Mouse (Mus musculus) left cerebral cortex, postnatal 10 days (tissue): ENCODE measurements around the gene Kif5a. TPM values are rescaled to one million over a fixed set of nuclear protein-coding genes. Genes with fewer than 3 reads are reported as not detected.

ENCODE experiments used
- DNase-seq, 2 experiments: peaks; one replicate each; pipeline ENCODE4 v3.0.0; 2021 to 2022; ENCODE audit warnings: low spot score in 2 of 2, mixed read lengths in 1 of 2; ENCODE audit errors: extremely low spot score in 1 of 2
- intact Hi-C: fragments of 180-260 bp; cut with DNase I; formaldehyde crosslinking; loops from one replicate; pipeline ENCODE4 v1.15.1; 2025
- total RNA-seq, 2 experiments: library from RNA; stranded (reverse); gene quantifications; 2 replicates each; pipeline ENCODE4 v1.2.3; 2021

The Kif5a gene
- total RNA-seq, 2 experiments from 2014 or later = 468 to 479 TPM

DNA sequence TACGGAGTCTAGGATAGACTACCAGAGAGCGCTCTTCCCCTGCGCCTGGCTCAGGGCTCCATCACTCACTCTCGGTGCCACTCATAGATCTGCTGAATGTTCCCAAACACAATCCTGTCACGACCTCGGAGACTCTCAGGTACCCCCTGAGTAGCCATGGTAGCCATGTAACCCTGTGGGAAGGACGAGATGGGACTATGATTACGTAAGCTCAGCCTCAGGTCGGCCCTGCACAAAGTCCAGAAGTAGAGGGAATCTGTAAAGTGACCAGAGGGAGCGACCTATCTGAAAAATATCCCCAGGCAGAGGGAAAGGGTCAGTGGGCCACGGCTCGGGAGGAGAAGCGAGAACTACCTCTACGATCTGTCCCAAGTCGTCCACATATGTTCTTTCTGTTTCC lies 77.6 kb downstream of the Kif5a start:
- DNase-seq = peak in 1 of 2 experiments; percentile 15
- intact Hi-C loops = no loop called here

DNA sequence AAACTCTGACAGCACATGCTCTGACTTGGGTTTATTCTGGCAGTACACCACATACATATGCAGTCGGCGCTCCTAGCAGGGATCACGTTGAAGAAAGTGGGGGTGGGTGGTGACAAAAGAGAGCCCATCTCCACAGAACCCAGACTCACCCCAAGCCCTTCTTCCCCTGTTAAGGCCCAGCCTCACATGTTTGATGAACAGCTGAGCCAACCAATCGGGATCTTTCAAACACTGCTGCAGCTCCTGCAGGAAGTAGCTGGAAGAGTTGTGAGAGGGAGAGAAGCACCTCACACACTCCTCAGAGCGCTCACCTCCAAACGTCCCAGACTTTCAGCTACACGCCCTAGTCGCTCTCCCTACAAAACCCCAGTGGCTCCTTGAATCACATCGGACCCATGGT lies 78.0 kb downstream of the Kif5a start:
- DNase-seq = peak in 1 of 2 experiments; percentile 53
- intact Hi-C loops = no loop called here

DNA sequence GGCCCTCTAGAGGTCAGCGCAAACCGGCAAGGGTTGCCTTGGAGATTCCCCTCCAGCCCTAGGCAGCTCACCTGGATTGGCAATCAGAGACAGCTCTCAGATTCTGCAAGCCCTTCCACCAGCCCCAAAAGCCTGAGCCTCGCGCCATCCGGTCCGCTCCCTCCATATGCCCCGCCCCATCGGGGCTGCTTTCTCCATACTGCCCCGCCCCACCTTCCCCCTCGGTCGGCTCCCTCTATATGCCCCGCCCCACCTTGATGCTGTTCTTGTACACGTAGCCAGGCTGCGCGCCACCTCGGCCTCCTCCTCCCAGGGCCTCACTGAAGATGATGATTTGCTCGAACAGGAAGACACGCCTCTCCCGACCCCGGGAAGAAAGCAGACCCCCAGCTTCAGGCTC lies 79.4 kb downstream of the Kif5a start:
- intact Hi-C loops = no loop called here
- DNase-seq = no peak

GRCm38 (mm10) chr10:127182624-127183023 lies 80.5 kb downstream of the Kif5a start:
- intact Hi-C loops = no loop called here
- DNase-seq = no peak

- DNase-seq = no peak
- intact Hi-C loops = no loop called here
These were observed 81.6 kb downstream of the Kif5a start for GRCm38 (mm10) chr10:127181566-127181965.

DNA sequence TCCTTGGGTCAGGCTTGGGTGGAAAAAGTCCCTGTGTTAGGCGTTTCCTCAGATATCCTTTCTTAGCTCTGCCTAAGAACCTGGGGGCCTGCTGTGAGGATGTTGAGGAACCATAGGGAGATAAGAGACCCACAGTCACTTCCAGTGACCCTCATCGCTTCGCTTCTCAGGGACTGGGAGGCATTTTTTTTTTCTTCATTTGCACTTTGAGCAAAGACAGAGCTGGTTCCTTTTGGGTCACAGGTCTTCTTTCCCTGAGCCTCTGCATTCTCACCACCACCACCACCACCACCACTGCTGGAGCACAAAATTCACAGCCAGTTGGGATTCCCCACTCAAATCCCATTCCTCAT lies 82.5 kb downstream of the Kif5a start:
- DNase-seq = no peak
- intact Hi-C loops = no loop called here

DNA sequence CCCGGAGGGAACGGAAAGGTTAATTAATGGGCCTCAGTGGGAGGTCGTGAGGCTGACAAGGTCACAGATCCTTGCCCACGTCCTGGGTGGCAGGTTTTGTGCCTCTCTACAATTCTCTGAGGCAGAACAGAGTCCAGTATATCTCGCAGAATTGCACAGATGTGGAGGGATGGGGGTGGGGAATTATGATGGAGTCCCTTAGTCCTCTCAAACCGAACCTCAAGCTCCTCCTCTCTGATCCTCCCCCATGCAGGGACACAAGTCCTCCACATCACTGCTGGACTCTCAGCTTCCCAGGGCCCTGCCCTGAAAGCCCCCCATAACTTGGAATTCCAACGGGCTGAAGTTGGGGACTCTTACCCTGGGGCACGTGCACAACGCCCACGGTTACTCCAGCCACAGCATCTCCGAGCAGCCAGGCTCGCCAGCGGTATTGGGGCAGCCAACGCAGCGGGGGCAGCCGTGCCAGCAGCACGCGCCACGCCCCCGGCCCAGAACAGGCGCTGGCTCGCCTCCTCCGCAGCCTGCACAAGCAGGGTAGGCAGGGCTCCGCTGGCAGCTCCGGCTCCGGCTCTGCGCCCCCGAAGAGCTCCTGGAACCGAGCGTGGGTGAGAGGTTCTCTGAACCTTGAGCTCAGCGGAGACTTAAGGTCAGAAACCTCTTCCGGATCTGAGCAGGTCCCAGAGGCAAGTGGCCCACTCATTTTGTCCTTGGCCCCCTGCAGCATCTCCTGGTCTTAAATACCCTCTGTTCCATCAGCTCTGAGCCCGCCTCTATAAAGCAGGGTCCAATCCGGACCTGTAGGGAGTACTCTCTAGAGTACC lies 83.1 kb downstream of the Kif5a start, which contains the start of gene Slc26a10:
TSS of gene Slc26a10 (minus strand) at position 775 of the 824 bp plus-strand sequence.
- DNase-seq = peak; percentile 9 to 68
- intact Hi-C loops = loop anchor here (2.0 kb wide), 1 partner anchor 49 kb away; no protein-coding TSS in a partner anchor

DNA sequence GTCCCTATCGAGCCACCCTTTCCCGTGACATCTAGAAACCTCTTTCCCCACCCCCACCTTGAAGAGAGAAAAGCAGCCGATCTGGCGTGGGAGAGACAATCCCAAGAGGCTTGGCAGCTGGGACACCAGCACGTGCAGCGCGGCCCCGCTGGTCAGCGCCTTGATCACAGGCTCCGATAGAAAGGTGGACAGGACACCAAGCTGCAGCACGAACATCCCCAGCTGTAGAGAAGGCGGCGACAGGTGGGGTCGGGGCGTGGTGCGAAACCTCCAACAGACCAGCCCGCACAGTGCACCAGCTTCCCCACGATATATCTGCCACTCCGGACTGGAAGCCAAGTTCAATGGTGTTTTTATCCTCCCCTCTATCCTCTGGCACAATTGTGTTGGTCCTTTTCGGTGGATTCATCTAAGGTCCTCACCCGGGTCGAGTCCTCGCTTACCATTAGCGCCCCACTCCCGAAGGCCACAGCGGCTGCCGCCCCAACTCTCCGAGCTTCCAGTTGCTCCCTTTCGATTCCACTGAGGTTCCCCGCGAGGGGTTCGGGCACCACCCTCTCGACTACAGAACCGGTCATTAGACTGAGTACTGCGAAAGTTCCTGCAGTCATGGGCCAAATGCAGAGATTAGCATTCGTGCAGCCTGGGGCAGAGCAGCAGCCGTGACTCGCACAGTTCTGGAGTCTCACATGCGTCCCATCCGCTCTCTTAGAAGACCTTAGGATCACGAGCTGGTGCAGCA lies 84.7 kb downstream of the Kif5a start:
- intact Hi-C loops = loop anchor here (2.0 kb wide), 1 partner anchor 50 kb away; no protein-coding TSS in a partner anchor
- DNase-seq = peak in 1 of 2 experiments; percentile 2

DNA sequence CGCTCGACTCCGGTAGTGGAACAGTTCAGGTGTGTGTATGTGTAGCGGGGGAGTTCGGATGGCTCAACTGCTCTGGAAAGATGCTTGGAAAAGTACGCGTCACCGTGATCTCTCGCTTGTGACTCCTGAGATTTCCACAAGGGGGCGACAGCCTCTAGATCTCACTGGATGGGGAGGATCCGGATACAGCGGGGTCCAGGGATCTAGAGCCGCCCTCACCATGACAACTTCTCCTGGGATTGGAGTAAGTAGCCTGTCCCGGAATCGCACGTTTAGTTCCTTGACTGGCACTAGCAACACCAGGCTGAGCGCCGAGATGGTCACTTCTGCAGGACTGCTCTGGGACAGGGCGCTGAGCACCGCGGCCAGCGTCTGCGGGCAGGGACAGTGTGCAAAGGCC lies 85.4 kb downstream of the Kif5a start:
- DNase-seq = peak; percentile 59 to 83
- intact Hi-C loops = loop anchor here (2.0 kb wide), 1 partner anchor 51 kb away; no protein-coding TSS in a partner anchor

DNA sequence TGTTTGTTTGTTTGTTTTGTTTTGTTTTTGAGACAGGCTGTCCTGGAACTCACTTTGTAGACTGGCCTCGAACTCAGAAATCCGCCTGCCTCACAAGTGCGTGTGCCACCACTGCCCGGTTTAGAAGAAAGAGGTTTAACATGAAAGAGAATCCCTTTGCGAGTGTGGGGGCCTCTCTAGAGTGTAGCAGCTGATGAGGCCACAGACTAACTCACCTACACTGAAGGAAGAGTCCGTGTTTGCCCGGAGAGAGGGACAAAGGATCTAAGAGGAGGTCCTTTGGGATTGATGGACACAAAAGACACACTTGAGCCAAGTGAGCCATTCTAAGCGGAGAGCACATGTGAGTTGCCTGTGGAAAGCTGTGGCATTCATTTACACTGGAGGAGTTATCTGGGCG lies 85.9 kb downstream of the Kif5a start:
- DNase-seq = no peak
- intact Hi-C loops = no loop called here

DNA sequence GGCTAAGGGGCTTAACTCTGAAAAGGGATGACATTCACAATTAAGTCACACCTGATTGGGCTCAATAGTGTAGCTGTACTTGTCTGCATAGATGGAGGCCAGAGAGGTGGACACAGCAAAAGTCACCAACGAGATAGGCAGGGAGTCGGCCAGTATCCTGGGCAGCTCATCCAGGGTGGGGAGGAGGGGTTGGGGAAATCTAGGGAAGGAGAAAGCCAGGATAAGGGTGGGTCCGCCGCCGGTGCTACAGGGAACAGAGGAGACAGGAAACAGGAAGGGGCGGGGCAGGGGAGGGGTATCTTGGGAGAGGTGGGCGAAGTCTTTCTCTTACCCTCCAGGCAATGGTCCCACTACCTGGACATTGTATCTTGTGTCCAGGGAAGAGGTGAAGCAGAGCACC lies 86.4 kb downstream of the Kif5a start:
- no peak for DNase-seq
- intact Hi-C loops = no loop called here

DNA sequence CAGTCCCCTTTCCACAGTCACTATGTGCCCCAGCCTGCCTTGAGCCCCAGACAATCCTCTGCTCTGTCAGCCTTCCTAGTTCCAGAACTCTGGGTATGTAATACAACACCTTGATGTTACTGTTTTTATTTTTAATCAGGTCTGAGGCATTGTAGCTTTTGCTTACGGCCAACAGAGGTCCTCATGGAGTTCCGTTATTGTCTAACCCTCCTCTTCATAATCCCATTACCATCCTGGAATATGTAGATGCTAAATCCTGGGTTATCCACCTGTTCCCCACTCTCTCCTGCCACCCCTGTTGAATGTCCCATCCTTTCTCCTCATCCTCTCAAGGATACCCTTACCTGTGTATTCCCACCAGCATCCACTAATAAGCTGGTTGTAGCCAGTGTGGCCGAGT lies 86.9 kb downstream of the Kif5a start:
- no peak for DNase-seq
- intact Hi-C loops = no loop called here

Other genes starting within 250 kb of the Kif5a start
- gene Tsfm, start 232.5 kb downstream of the Kif5a start, total RNA-seq = 10 to 100 TPM; 28.6 to 31.0 TPM
- gene Mettl1, start 221.9 kb downstream of the Kif5a start, total RNA-seq = 10 to 100 TPM; 10.7 to 12.4 TPM
- under 1 TPM; 0.28 to 0.49 TPM for gene Eef1akmt3, start 221.8 kb downstream of the Kif5a start, total RNA-seq
- gene Cyp27b1, start 215.1 kb downstream of the Kif5a start, total RNA-seq = under 1 TPM; 0.36 to 0.49 TPM
- gene March9, start 203.2 kb downstream of the Kif5a start, total RNA-seq = 10 to 100 TPM; 49.6 to 49.8 TPM
- gene Cdk4, start 199.8 kb downstream of the Kif5a start, total RNA-seq = 100 to 1,000 TPM; 114 to 123 TPM
- 10 to 100 TPM; 65.2 to 67.9 TPM for gene Tspan31, start 193.1 kb downstream of the Kif5a start, total RNA-seq
- 100 to 1,000 TPM; 558 to 572 TPM for gene Agap2, start 188.1 kb downstream of the Kif5a start, total RNA-seq
- 100 to 1,000 TPM; 103 to 107 TPM for gene Os9, start 142.2 kb downstream of the Kif5a start, total RNA-seq
- gene B4galnt1, start 98.1 kb downstream of the Kif5a start, total RNA-seq = 100 to 1,000 TPM; 105 to 107 TPM
- gene Slc26a10, start 82.7 kb downstream of the Kif5a start, total RNA-seq = 1 to 10 TPM; 1.0 to 1.2 TPM
- 10 to 100 TPM; 65.2 to 69.1 TPM for gene Arhgef25, start 73.3 kb downstream of the Kif5a start, total RNA-seq
- 100 to 1,000 TPM; 182 to 185 TPM for gene Dtx3, start 67.6 kb downstream of the Kif5a start, total RNA-seq
- 10 to 100 TPM; 42.2 to 47.4 TPM for gene Pip4k2c, start 51.8 kb downstream of the Kif5a start, total RNA-seq
- gene Dctn2, start 3.0 kb upstream of the Kif5a start, total RNA-seq = 100 to 1,000 TPM; 322 to 330 TPM
- 10 to 100 TPM; 37.4 to 45.5 TPM for gene Mbd6, start 25.7 kb upstream of the Kif5a start, total RNA-seq
- 10 to 100 TPM; 59.1 to 62.0 TPM for gene Mars, start 48.4 kb upstream of the Kif5a start, total RNA-seq
- under 1 TPM; 0.92 to 0.93 TPM for gene Arhgap9, start 58.6 kb upstream of the Kif5a start, total RNA-seq
- 1 to 10 TPM; 1.5 to 1.7 TPM for gene Gli1, start 78.6 kb upstream of the Kif5a start, total RNA-seq
- gene Inhbe, start 91.1 kb upstream of the Kif5a start, total RNA-seq = under 1 TPM in 1 of 2 experiments, not detected in 1; 0.08 TPM
- not detected for gene Inhbc, start 107.1 kb upstream of the Kif5a start, total RNA-seq
- gene R3hdm2, start 117.0 kb upstream of the Kif5a start, total RNA-seq = 100 to 1,000 TPM; 288 to 322 TPM
- 1 to 10 TPM; 4.1 to 7.5 TPM for gene Stac3, start 238.3 kb upstream of the Kif5a start, total RNA-seq